Mouse (Mus musculus) ES-Bruce4 (cell line): ENCODE results near the gene Gm47995. TPM values are rescaled to one million over a fixed set of nuclear protein-coding genes. Genes with fewer than 3 reads are reported as not detected.
"Not testable (repeated sequence)": the region's sequence is repeated elsewhere in the genome, so short reads cannot be mapped to it uniquely, and the experiment has no call there.

ENCODE experiments used
- H3K27ac ChIP-seq: 2 replicates; pipeline ENCODE4 v1.5.1; 2012; ENCODE audit warnings: low read length, inconsistent platforms; ENCODE audit not compliant: insufficient read depth
- H3K27me3 ChIP-seq: 2 replicates; pipeline ENCODE4 v1.6.1; 2012; ENCODE audit warnings: mild to moderate bottlenecking, low read length, inconsistent platforms; ENCODE audit not compliant: control insufficient read depth, poor library complexity, insufficient read depth, severe bottlenecking
- H3K36me3 ChIP-seq: 2 replicates; pipeline ENCODE4 v1.6.1; 2012; ENCODE audit warnings: inconsistent platforms, mild to moderate bottlenecking, low read length, moderate library complexity; ENCODE audit not compliant: control insufficient read depth, poor library complexity, insufficient read depth, severe bottlenecking
- H3K4me1 ChIP-seq: one replicate; pipeline ENCODE4 v1.8.1; 2011; ENCODE audit warnings: low read length; ENCODE audit not compliant: control insufficient read depth, insufficient read depth
- H3K4me3 ChIP-seq: 2 replicates; pipeline ENCODE4 v1.5.1; 2011; ENCODE audit warnings: low read depth, mild to moderate bottlenecking, low read length
- H3K9ac ChIP-seq: 2 replicates; pipeline ENCODE4 v1.6.1; 2012; ENCODE audit warnings: low read depth, mild to moderate bottlenecking, inconsistent platforms; ENCODE audit not compliant: poor library complexity, severe bottlenecking
- H3K9me3 ChIP-seq: replicated peaks from 2 replicates; pipeline ENCODE4 v1.6.1; 2012; ENCODE audit warnings: mild to moderate bottlenecking, low read length, inconsistent platforms; ENCODE audit not compliant: control insufficient read depth, poor library complexity, insufficient read depth, severe bottlenecking
- CTCF ChIP-seq: IDR thresholded peaks from one replicate; pipeline ENCODE4 v1.8.1; 2011; ENCODE audit warnings: low read depth, low read length
- EP300 ChIP-seq: IDR thresholded peaks from 2 replicates; pipeline ENCODE4 v1.6.1; 2011; ENCODE audit warnings: low read depth, low read length; ENCODE audit not compliant: insufficient read depth
- POLR2A ChIP-seq: IDR thresholded peaks from one replicate; pipeline ENCODE4 v1.8.1; 2011; ENCODE audit warnings: low read length; ENCODE audit not compliant: insufficient read depth
- polyA plus RNA-seq: library from polyadenylated mRNA; stranded (reverse); fragments of >200 nt; gene quantifications from 2 replicates; pipeline ENCODE4 v1.2.4, GENCODE M21; 2011; ENCODE audit warnings: low read depth; ENCODE audit not compliant: missing spikeins, insufficient read depth, insufficient read length

The Gm47995 gene
- polyA plus RNA-seq, 1 experiment: not detected

DNA sequence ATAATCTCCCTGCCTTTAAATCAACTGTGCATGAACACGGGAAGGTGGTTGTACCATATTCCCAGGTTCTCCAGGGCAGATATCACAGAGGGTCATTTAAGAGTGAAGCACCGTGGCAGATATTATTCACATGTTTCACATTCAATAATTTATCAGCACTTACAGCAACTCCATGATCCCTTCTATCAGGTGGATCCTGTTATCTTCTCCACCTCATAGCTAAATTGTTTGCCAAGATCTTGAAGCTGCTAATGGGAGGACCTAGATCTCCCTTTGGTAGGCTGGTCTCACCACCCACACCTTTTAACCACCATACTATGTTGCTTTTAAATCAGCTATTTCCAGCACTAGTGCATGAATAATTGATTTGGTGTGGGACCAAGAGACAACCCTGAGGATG, 18.1 kb upstream of the Gm47995 start:
- no peak for TF ChIP-seq EP300
- no peak for TF ChIP-seq CTCF
- no peak for TF ChIP-seq POLR2A
- H3K27me3 ChIP-seq: no peaks in the 10 kb centered on the region
- H3K36me3 ChIP-seq: no peaks in the 10 kb centered on the region

DNA sequence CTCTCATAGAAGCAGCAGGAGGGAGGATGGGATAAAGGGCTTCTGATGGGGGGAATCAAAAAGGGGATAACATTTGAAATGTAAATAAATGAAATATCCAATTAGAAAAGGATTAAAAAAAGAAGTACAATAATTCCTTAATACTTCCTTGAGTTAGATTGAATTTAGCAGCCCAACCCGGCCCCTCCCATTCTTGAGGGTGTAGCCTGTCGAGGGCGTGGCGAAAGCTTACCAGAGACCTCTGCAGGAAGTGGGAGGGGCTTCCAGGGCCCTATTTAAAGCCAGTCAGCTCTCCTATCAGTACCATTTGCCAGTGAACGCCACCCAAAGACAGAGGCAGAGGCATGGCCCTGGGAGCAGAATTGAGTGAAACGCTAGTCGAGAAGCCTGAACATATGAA, 16.0 kb upstream of the Gm47995 start, which contains the start of gene Gm47985:
Gene Gm47985, plus strand, starts transcription at position 272 of the 400 bp plus-strand sequence.
- not testable (repeated sequence) for H3K9ac ChIP-seq, H3K36me3 ChIP-seq, H3K4me3 ChIP-seq, H3K27ac ChIP-seq, H3K9me3 ChIP-seq, H3K27me3 ChIP-seq, H3K4me1 ChIP-seq

More for the DNA sequence above, 18.1 kb upstream of the Gm47995 start:
- no peak overlapping the region for H3K9ac ChIP-seq
- H3K27ac ChIP-seq: no peak overlapping the region
- no peak overlapping the region for H3K4me3 ChIP-seq
- H3K9me3 ChIP-seq: no peaks in the 10 kb centered on the region
- no peaks in the 10 kb centered on the region for H3K4me1 ChIP-seq

GRCm38 (mm10) chr1:151186186-151186585, 12.1 kb upstream of the Gm47995 start:
- not testable (repeated sequence) for H3K9me3 ChIP-seq, H3K4me1 ChIP-seq, H3K27ac ChIP-seq, H3K36me3 ChIP-seq, H3K4me3 ChIP-seq, H3K27me3 ChIP-seq, H3K9ac ChIP-seq

DNA sequence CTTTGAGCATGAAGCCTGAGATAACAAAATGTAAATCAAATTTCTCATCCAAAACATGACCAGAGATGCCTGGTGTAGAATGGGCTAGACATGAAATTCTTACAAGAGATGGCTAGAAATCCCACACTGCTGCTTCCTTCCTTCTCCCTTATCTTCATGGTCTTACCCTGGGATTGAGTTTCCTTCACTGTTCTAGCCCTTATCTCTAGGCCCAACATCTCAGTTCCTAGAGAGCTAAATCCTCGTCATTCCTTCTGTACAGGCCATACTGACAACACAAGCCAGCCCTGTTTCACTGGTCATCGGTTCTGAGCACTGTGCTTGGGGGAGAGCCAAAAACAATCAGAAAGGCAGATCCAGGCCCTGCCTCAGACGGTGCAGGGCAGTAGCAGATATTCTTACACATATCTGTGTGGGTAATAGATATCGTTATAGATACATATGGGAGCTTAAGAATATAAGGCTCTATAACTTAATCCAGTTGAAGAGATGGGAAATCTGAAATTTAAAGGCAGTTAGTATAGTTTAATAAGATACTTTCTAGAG, 11.3 kb upstream of the Gm47995 start:
- H3K27me3 ChIP-seq, H3K36me3 ChIP-seq, H3K9ac ChIP-seq, H3K9me3 ChIP-seq, H3K4me3 ChIP-seq, H3K27ac ChIP-seq, H3K4me1 ChIP-seq: not testable (repeated sequence)

DNA sequence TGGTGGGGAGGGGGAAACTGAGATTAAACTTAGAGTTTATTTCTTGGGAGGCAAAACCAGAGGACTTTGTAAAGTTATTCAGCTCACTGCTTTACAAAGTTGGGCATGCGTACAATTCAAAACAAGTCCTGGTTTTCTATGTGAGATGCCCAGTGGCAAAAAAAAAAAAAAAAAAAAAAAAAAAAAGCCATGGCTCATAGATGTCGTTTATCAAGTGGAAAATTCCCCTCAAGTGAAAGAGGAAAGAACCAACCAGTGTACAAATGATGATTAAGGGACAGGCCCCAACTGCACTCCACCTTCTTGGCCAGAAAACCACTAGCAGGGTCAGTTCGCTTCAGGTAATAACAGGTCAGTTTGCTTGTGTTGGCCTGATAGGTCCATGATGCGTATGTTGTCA, 9.8 kb upstream of the Gm47995 start:
- H3K4me1 ChIP-seq: no peaks in the 10 kb centered on the region
- no peak overlapping the region for H3K27ac ChIP-seq
- H3K27me3 ChIP-seq: no peaks in the 10 kb centered on the region
- H3K9ac ChIP-seq: no peak overlapping the region
- H3K4me3 ChIP-seq: no peak overlapping the region
- H3K9me3 ChIP-seq: no peaks in the 10 kb centered on the region
- TF ChIP-seq POLR2A (no peak), EP300 (no peak), CTCF (no peak)
- H3K36me3 ChIP-seq: no peaks in the 10 kb centered on the region

DNA sequence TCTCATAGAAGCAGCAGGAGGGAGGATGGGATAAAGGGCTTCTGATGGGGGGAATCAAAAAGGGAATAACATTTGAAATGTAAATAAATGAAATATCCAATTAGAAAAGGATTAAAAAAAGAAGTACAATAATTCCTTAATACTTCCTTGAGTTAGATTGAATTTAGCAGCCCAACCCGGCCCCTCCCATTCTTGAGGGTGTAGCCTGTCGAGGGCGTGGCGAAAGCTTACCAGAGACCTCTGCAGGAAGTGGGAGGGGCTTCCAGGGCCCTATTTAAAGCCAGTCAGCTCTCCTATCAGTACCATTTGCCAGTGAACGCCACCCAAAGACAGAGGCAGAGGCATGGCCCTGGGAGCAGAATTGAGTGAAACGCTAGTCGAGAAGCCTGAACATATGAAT, 6.2 kb upstream of the Gm47995 start, which contains the start of gene Gm8947:
Gene Gm8947, plus strand, starts transcription at position 302 of the 400 bp plus-strand sequence.
- not testable (repeated sequence) for H3K9ac ChIP-seq, H3K9me3 ChIP-seq, H3K27ac ChIP-seq, H3K4me1 ChIP-seq, H3K4me3 ChIP-seq, H3K27me3 ChIP-seq, H3K36me3 ChIP-seq

- H3K4me1 ChIP-seq, H3K27ac ChIP-seq, H3K9ac ChIP-seq, H3K9me3 ChIP-seq, H3K4me3 ChIP-seq, H3K27me3 ChIP-seq, H3K36me3 ChIP-seq: not testable (repeated sequence)
Measured at GRCm38 (mm10) chr1:151192739-151193138, 5.5 kb upstream of the Gm47995 start.

DNA sequence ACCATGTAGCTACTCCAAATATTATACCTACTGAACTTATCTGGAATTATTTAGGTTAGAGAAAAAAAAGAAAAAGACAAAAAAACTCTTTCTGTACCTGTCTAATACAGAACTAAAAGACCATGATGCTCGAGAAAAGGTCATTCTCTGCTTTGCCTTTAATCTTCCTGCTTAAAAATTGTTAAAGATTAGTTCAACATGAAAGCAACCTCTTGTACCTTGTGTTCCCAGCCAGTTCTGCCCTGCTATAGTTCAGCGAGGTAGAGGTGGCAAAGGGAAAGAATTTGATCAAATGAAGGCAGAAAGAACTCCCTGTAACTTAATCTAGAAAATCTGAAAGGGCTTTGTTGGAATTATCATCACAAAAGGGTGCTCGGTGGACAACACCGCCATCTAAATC, 2.3 kb upstream of the Gm47995 start:
- not testable (repeated sequence) for H3K9ac ChIP-seq, H3K27ac ChIP-seq, H3K4me1 ChIP-seq, H3K27me3 ChIP-seq, H3K36me3 ChIP-seq, H3K4me3 ChIP-seq, H3K9me3 ChIP-seq

- not testable (repeated sequence) for H3K36me3 ChIP-seq, H3K9ac ChIP-seq, H3K4me1 ChIP-seq, H3K9me3 ChIP-seq, H3K4me3 ChIP-seq, H3K27me3 ChIP-seq, H3K27ac ChIP-seq
Measured at GRCm38 (mm10) chr1:151196690-151197089, 1.6 kb upstream of the Gm47995 start.

DNA sequence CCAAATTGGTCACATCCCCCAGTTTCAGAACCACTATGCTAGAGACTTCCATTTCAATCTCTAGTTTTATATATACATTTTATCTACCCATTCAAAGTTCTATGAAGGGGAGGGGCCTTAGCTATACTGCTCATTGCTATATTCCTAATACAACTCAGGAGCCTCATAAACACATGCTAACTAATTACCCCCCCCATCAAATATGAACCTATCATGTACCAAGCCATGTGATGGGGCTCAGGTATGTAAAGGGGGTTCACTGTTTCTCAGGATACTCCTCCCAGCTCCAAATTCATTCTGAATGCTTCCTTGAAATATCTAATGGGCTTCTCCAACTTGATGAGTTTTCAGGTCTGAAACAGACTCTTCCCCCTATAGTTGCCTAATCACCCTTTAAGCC, 2.4 kb downstream of the Gm47995 start:
- not testable (repeated sequence) for H3K9ac ChIP-seq, H3K27me3 ChIP-seq, H3K4me3 ChIP-seq, H3K27ac ChIP-seq, H3K36me3 ChIP-seq, H3K9me3 ChIP-seq, H3K4me1 ChIP-seq
